Mouse (Mus musculus): ENCODE data around the gene Ctcf. TPM values are rescaled to one million over a fixed set of nuclear protein-coding genes. Genes with fewer than 3 reads are reported as not detected.

The Ctcf gene
- total RNA-seq, 2 experiments from 2014 or later = 80.7 to 84.5 TPM

GRCm38 (mm10) chr8:105700566-105700965, 64.2 kb downstream of the Ctcf start:
- DNase-seq (ENCODE audit: low spot score in 2 of 2) = peak in 1 of 2 experiments; percentile 39

GRCm38 (mm10) chr8:105700966-105701824, 64.8 kb downstream of the Ctcf start, which contains the start of the genes Acd and Pard6a:
TSS of gene Acd (minus strand) at chr8:105701102.
TSS of gene Pard6a (plus strand) at chr8:105701148.
- DNase-seq (ENCODE audit: low spot score in 2 of 2) = peak; percentile 92 to 97

- no peak for DNase-seq (ENCODE audit: low spot score in 2 of 2)
Measured at GRCm38 (mm10) chr8:105702001-105702401, 65.6 kb downstream of the Ctcf start.

- no peak for DNase-seq (ENCODE audit: low spot score in 2 of 2)
Measured at GRCm38 (mm10) chr8:105702731-105703415, 66.5 kb downstream of the Ctcf start.

GRCm38 (mm10) chr8:105704146-105704812, 67.9 kb downstream of the Ctcf start:
- no peak for DNase-seq (ENCODE audit: low spot score in 2 of 2)

- no peak for DNase-seq (ENCODE audit: low spot score in 2 of 2)
Measured at GRCm38 (mm10) chr8:105704955-105705354, 68.6 kb downstream of the Ctcf start.

GRCm38 (mm10) chr8:105706426-105706825, 70.1 kb downstream of the Ctcf start:
- DNase-seq (ENCODE audit: low spot score in 2 of 2) = no peak

- peak; percentile 81 to 94 for DNase-seq (ENCODE audit: low spot score in 2 of 2)
Measured at GRCm38 (mm10) chr8:105707498-105708403, 71.4 kb downstream of the Ctcf start, which contains the start of the genes 4933405L10Rik and Enkd1. TSS of gene 4933405L10Rik (plus strand) at chr8:105707655. TSS of gene Enkd1 (minus strand) at chr8:105708210.

- no peak for DNase-seq (ENCODE audit: low spot score in 2 of 2)
Measured at GRCm38 (mm10) chr8:105708675-105709074, 72.3 kb downstream of the Ctcf start.

- DNase-seq (ENCODE audit: low spot score in 2 of 2) = no peak
Measured at GRCm38 (mm10) chr8:105709317-105709716, 72.9 kb downstream of the Ctcf start.

- DNase-seq (ENCODE audit: low spot score in 2 of 2) = no peak
Measured at GRCm38 (mm10) chr8:105712286-105712685, 75.9 kb downstream of the Ctcf start.

- DNase-seq (ENCODE audit: low spot score in 2 of 2) = peak; percentile 68 to 88
Measured at GRCm38 (mm10) chr8:105714139-105714538, 77.8 kb downstream of the Ctcf start.

GRCm38 (mm10) chr8:105715042-105715441, 78.7 kb downstream of the Ctcf start:
- no peak for DNase-seq (ENCODE audit: low spot score in 2 of 2)

- no peak for DNase-seq (ENCODE audit: low spot score in 2 of 2)
Measured at GRCm38 (mm10) chr8:105716302-105716945, 80.1 kb downstream of the Ctcf start.

GRCm38 (mm10) chr8:105719637-105720036, 83.3 kb downstream of the Ctcf start:
- DNase-seq (ENCODE audit: low spot score in 2 of 2) = no peak

GRCm38 (mm10) chr8:105722861-105723260, 86.5 kb downstream of the Ctcf start:
- DNase-seq (ENCODE audit: low spot score in 2 of 2) = no peak

- no peak for DNase-seq (ENCODE audit: low spot score in 2 of 2)
Measured at GRCm38 (mm10) chr8:105725726-105726125, 89.4 kb downstream of the Ctcf start.

GRCm38 (mm10) chr8:105727397-105728124, 91.2 kb downstream of the Ctcf start:
- no peak for DNase-seq (ENCODE audit: low spot score in 2 of 2)

- no peak for DNase-seq (ENCODE audit: low spot score in 2 of 2)
Measured at GRCm38 (mm10) chr8:105732186-105732585, 95.8 kb downstream of the Ctcf start.

Data from layer of hippocampus, adult 18-20 months (tissue).